Mouse (Mus musculus): Measurements from ENCODE around the gene Isyna1.

- TF ChIP-seq CTCF (IDR thresholded peaks at IDR 0.05; ENCODE audit: insufficient read depth, low read length) (no peak), POLR2A (IDR thresholded peaks at IDR 0.05; ENCODE audit: borderline replicate concordance, extremely low read depth, low read depth, low read length) (no peak)
These were observed 12.8 kb downstream of the Isyna1 start for GRCm38 (mm10) chr8:70606780-70607602.
